Comparison of ENCODE assay signal across 8 mouse cellular contexts in genomic region chr16:46010906-46011220, GRCm38 (mm10). TPM values are rescaled to one million over a fixed set of nuclear protein-coding genes. Genes with fewer than 3 reads are reported as not detected.
DNase-seq lines count a peak whose midpoint lies in the region; ATAC-seq and TF ChIP-seq lines count a peak whose summit lies in the region.

No protein-coding gene starts in this region.

- peak overlapping the region; percentile 40 for H3K9ac ChIP-seq in embryonic facial prominence, embryonic 12.5 days
- H3K9ac ChIP-seq in intestine, embryonic 14.5 days (ENCODE audit: low read length), result peak overlapping the region; percentile 54
- peak overlapping the region; percentile 33; the same call in 1 of the 2 replicates for H3K9ac ChIP-seq in liver, embryonic 15.5 days

- 10% methylated on average over 5 of the region's 5 CpGs for WGBS in embryonic facial prominence, embryonic 12.5 days
- whole genome bisulfite sequencing in intestine, embryonic 14.5 days, result 5% methylated on average over 5 of the region's 5 CpGs
- WGBS in liver, embryonic 15.5 days (ENCODE audit: insufficient replicate concordance), result 5% methylated on average over 5 of the region's 5 CpGs

- H3K4me3 ChIP-seq in layer of hippocampus, adult 2 months, result peak overlapping the region; percentile 90
- H3K4me3 ChIP-seq in embryonic facial prominence, embryonic 12.5 days, result peak overlapping the region; percentile 61
- peak overlapping the region; percentile 64 for H3K4me3 ChIP-seq in intestine, embryonic 14.5 days (ENCODE audit: low read depth, low read length)
- H3K4me3 ChIP-seq in liver, embryonic 15.5 days (replicated peaks), result peak overlapping the region; percentile 60

- intact Hi-C loops in left cerebral cortex, postnatal 14 days (cut with DNase I), result no loop called here

- peak overlapping the region; percentile 83 for H3K27ac ChIP-seq in layer of hippocampus, adult 2 months
- peak overlapping the region; percentile 63; the same call in 1 of the 2 replicates for H3K27ac ChIP-seq in embryonic facial prominence, embryonic 12.5 days
- peak overlapping the region; percentile 81 for H3K27ac ChIP-seq in intestine, embryonic 14.5 days (ENCODE audit: low read depth)
- peak overlapping the region; percentile 69 for H3K27ac ChIP-seq in liver, embryonic 15.5 days (replicated peaks)

- H3K4me1 ChIP-seq in embryonic facial prominence, embryonic 12.5 days, result 0 out of 2 replicates have a peak, but pooled peaks cover 4% of the 10 kb centered on the region
- no peaks in the 10 kb centered on the region; the same call in 1 of the 2 replicates for H3K4me1 ChIP-seq in intestine, embryonic 14.5 days (replicated peaks; ENCODE audit: control insufficient read depth, insufficient read depth, low read length)
- H3K4me1 ChIP-seq in liver, embryonic 15.5 days (replicated peaks), result peaks cover 15% of the 10 kb centered on the region

- no peak for ATAC-seq in embryonic facial prominence, embryonic 12.5 days (ENCODE audit: insufficient number of reproducible peaks, insufficient read depth, low FRiP score, low TSS enrichment)
- peak; percentile 54 for ATAC-seq in intestine, embryonic 14.5 days (replicated peaks; ENCODE audit: low FRiP score, low TSS enrichment, low read depth)
- peak; percentile 25; the same call in 1 of the 2 replicates for ATAC-seq in liver, embryonic 15.5 days (ENCODE audit: insufficient read depth)

- no peaks in the 10 kb centered on the region for H3K9me3 ChIP-seq in embryonic facial prominence, embryonic 12.5 days
- H3K9me3 ChIP-seq in intestine, embryonic 14.5 days (ENCODE audit: control insufficient read depth, low read length), result no peaks in the 10 kb centered on the region
- H3K9me3 ChIP-seq in liver, embryonic 15.5 days (replicated peaks), result no peaks in the 10 kb centered on the region

- peak overlapping the region; percentile 91 for H3K4me2 ChIP-seq in embryonic facial prominence, embryonic 12.5 days (replicated peaks)
- H3K4me2 ChIP-seq in intestine, embryonic 14.5 days (ENCODE audit: low read length), result peak overlapping the region; percentile 91
- H3K4me2 ChIP-seq in liver, embryonic 15.5 days, result peak overlapping the region; percentile 71

- no peak for DNase-seq in layer of hippocampus, adult 2 months (ENCODE audit: low spot score in 2 of 2)
- DNase-seq in layer of hippocampus, adult 11-12 months (ENCODE audit: low spot score), result no peak
- DNase-seq in intestine, embryonic 14.5 days (ENCODE audit: low spot score), result no peak
- DNase-seq in natural killer cell, adult 2 months (ENCODE audit: low spot score in 2 of 2), result peak; percentile 52 to 53
- DNase-seq in left cerebral cortex, postnatal 14 days (ENCODE audit: low spot score in 2 of 2), result no peak
- no peak for DNase-seq in gastrocnemius, postnatal 10 days

- H3K27me3 ChIP-seq in embryonic facial prominence, embryonic 12.5 days, result peaks cover 3% of the 10 kb centered on the region; the same call in 1 of the 2 replicates
- H3K27me3 ChIP-seq in intestine, embryonic 14.5 days (replicated peaks; ENCODE audit: control insufficient read depth, insufficient read depth, low read length), result no peaks in the 10 kb centered on the region
- no peaks in the 10 kb centered on the region for H3K27me3 ChIP-seq in liver, embryonic 15.5 days

- no peak for TF ChIP-seq CTCF in layer of hippocampus, adult 2 months (conservative IDR thresholded peaks at IDR 0.05)

- H3K36me3 ChIP-seq in embryonic facial prominence, embryonic 12.5 days, result no peaks in the 10 kb centered on the region
- H3K36me3 ChIP-seq in intestine, embryonic 14.5 days (ENCODE audit: control insufficient read depth, insufficient read depth, low read length), result no peaks in the 10 kb centered on the region
- H3K36me3 ChIP-seq in liver, embryonic 15.5 days (replicated peaks), result no peaks in the 10 kb centered on the region

RNA-seq across cellular contexts. Expression of gene Plcxd2, which starts 0.8 kb away (rescaled TPM):
- 10 to 100 TPM; 17.5 to 17.9 TPM for total RNA-seq in layer of hippocampus, adult 2 months (2021)
- 1.9 and 3.0 TPM in 2 replicates for polyA plus RNA-seq in embryonic facial prominence, embryonic 12.5 days (2016; fragmentation: Nextera tagmentation; extraction: Ambion mirVana)
- 1.4 and 1.7 TPM in 2 replicates for polyA plus RNA-seq in intestine, embryonic 14.5 days (2014; fragmentation: Nextera tagmentation; extraction: Ambion mirVana)
- 2.9 and 3.3 TPM in 2 replicates for polyA plus RNA-seq in liver, embryonic 15.5 days (2015; fragmentation: Nextera tagmentation; extraction: Ambion mirVana)
- total RNA-seq in left cerebral cortex, postnatal 14 days (2021), result 100 to 1,000 TPM in 1 of 2 experiments, 10 to 100 TPM in 1; 91.7 to 112 TPM
- under 1 TPM; 0.47 to 0.54 TPM for total RNA-seq in gastrocnemius, postnatal 10 days (2021)

RNA-seq across cellular contexts. Expression of gene Phldb2, which starts 57.5 kb away (rescaled TPM):
- 1 to 10 TPM; 4.4 to 5.4 TPM for total RNA-seq in layer of hippocampus, adult 2 months (2021)
- 72.5 and 77.8 TPM in 2 replicates for polyA plus RNA-seq in embryonic facial prominence, embryonic 12.5 days (2016; fragmentation: Nextera tagmentation; extraction: Ambion mirVana)
- 35.2 and 43.7 TPM in 2 replicates for polyA plus RNA-seq in intestine, embryonic 14.5 days (2014; fragmentation: Nextera tagmentation; extraction: Ambion mirVana)
- polyA plus RNA-seq in liver, embryonic 15.5 days (2015; fragmentation: Nextera tagmentation; extraction: Ambion mirVana), result 12.4 and 14.1 TPM in 2 replicates
- total RNA-seq in left cerebral cortex, postnatal 14 days (2021), result 1 to 10 TPM; 7.0 to 9.7 TPM
- 10 to 100 TPM; 28.5 to 38.6 TPM for total RNA-seq in gastrocnemius, postnatal 10 days (2021)

Comparison
In these comparisons a context has a peak if more than half of its experiments do, and no peak if none do; other contexts are left out.
1. DNase-seq: peak in natural killer cell, adult 2 months (2 of 2); none in layer of hippocampus, adult 2 months (0 of 2), layer of hippocampus, adult 11-12 months (single experiment), intestine, embryonic 14.5 days (single experiment), left cerebral cortex, postnatal 14 days (0 of 2) and gastrocnemius, postnatal 10 days (single experiment).
2. RNA of gene Plcxd2, which starts 0.8 kb away (total RNA-seq): 91.7 to 112 TPM in left cerebral cortex, postnatal 14 days and 17.5 to 17.9 TPM in layer of hippocampus, adult 2 months; 0.47 to 0.54 TPM in gastrocnemius, postnatal 10 days; every median in the first group is over 10 times any median in the second.
3. Peak in every context shown above with its lines, with median percentiles within 50 percentile points of each other: H3K27ac ChIP-seq, H3K4me3 ChIP-seq, H3K4me2 ChIP-seq and H3K9ac ChIP-seq.